Mouse (Mus musculus): ENCODE results near the gene Sgcd.

DNA sequence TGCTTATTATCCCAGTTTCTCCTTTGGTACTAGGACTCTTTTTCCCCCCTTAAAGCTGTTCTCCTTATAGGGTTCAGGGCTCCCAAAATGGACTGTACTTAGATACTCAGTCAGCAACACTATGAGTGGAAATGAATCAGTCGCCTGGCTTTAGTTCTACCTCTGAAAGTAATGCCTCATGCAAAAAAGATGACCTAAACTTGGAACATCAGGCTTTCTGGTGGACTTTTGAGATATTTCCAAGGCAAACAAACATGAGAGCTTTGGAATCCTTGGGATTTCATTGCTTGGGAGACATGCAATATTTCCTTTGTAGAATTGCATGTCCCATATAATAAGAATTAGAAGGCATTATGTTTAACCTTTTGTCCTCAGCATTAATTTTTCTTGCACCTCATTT is 859.6 kb downstream of the Sgcd start:
- TF ChIP-seq CHD2 (IDR thresholded peaks at IDR 0.05; ENCODE audit: low read depth, low read length): no peak
- TF ChIP-seq ZNF384 (IDR thresholded peaks at IDR 0.05; ENCODE audit: low read depth, low read length): no peak
- TF ChIP-seq HCFC1 (IDR thresholded peaks at IDR 0.05; ENCODE audit: borderline replicate concordance, insufficient read depth, low read length): no peak
